Mouse (Mus musculus): ENCODE measurements at regions not wholly inside any gene's neighbourhood (a gene's known extent, or its start where the extent isn't known, plus 50 kb on each side); places are given as distances from the start of the nearest gene placed in this dataset.

DNA sequence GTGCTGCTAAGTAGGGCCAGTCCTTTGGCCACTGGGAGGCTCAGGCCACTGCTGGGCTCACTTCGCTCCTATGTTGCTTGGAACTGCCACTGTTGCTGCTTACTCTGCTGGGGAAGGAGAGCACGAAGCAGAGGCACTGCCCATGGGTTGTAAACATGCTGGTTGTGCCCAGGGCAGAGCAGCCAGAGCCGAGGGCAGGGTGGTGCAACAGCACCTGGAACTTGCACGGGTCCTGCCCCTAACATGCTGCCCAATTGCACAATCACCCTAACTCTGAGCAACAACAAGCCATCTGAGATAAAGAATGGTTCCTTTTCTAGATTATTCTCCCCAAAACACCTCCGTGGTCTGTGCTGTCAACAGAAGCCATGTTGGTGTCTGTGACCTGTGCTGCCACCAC is 219.5 kb upstream of the Dio3 start:
- no peak overlapping the region for H3K4me3 ChIP-seq (replicated peaks; ENCODE audit: low read length)
- H3K9me3 ChIP-seq (ENCODE audit: control insufficient read depth, low read length), result no peaks in the 10 kb centered on the region
- no peaks in the 10 kb centered on the region for H3K27me3 ChIP-seq (replicated peaks; ENCODE audit: control insufficient read depth, insufficient read depth, low read length)
- H3K27ac ChIP-seq (ENCODE audit: low read length), result no peak overlapping the region
- H3K36me3 ChIP-seq (ENCODE audit: control insufficient read depth, insufficient read depth), result no peaks in the 10 kb centered on the region
- H3K4me2 ChIP-seq (ENCODE audit: low read length), result no peak overlapping the region
- no peak for ATAC-seq
- WGBS, result 76% methylated on average over 5 of the region's 5 CpGs
- no peaks in the 10 kb centered on the region for H3K4me1 ChIP-seq (replicated peaks; ENCODE audit: control insufficient read depth, insufficient read depth, low read length)
- H3K9ac ChIP-seq (replicated peaks; ENCODE audit: low read depth, low read length), result no peak overlapping the region

DNA sequence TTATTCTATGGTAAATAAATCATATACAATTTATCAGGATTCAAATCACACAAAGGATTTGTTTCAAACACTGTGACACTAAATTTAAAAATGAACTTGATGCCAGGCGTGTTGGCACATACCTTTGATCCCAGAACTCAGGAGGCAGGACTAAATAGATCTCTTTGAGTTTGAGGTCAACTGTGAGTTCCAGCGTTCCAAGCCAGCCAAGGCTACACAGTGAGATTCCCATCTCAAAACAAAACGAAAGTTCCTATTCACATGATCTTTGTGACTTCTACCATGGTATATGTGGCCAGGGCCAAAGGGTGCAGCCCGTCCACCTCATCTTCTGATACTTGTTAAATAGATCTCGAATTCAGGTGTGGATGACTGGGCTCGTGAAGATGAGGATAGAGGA is 216.9 kb upstream of the Dio3 start:
- WGBS, result 90% methylated on average over 6 of the region's 6 CpGs
- Histone ChIP-seq H3K27ac (ENCODE audit: low read length) (no peak overlapping the region), H3K27me3 (replicated peaks; ENCODE audit: control insufficient read depth, insufficient read depth, low read length) (no peaks in the 10 kb centered on the region), H3K4me1 (replicated peaks; ENCODE audit: control insufficient read depth, insufficient read depth, low read length) (no peaks in the 10 kb centered on the region), H3K9ac (replicated peaks; ENCODE audit: low read depth, low read length) (no peak overlapping the region), H3K9me3 (ENCODE audit: control insufficient read depth, low read length) (no peaks in the 10 kb centered on the region), H3K4me3 (replicated peaks; ENCODE audit: low read length) (no peak overlapping the region), H3K36me3 (ENCODE audit: control insufficient read depth, insufficient read depth) (no peaks in the 10 kb centered on the region), H3K4me2 (ENCODE audit: low read length) (no peak overlapping the region)
- ATAC-seq, result no peak

DNA sequence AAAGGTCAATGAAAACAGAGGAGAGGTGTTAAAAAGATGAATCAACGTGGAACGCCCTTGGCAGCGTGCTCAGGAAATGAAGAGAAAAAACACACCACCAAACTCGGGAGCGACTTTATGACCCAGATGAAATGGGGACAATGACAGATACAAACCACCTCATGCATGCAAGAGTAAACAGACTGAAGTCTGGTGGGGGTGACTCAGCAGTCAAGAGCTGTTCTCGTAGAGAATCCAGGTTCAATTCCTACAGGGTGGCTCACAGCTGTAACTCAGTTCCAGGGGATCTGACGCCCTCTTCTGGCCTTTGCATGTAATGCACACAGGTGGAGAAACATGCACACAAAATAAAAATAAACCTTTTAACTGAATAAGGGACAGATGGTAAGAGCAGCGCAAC is 215.9 kb upstream of the Dio3 start:
- H3K4me3 ChIP-seq (replicated peaks; ENCODE audit: low read length), result no peak overlapping the region
- H3K4me1 ChIP-seq (replicated peaks; ENCODE audit: control insufficient read depth, insufficient read depth, low read length), result no peaks in the 10 kb centered on the region
- no peaks in the 10 kb centered on the region for H3K9me3 ChIP-seq (ENCODE audit: control insufficient read depth, low read length)
- WGBS, result 85% methylated on average over 8 of the region's 8 CpGs
- H3K36me3 ChIP-seq (ENCODE audit: control insufficient read depth, insufficient read depth), result no peaks in the 10 kb centered on the region
- H3K9ac ChIP-seq (replicated peaks; ENCODE audit: low read depth, low read length), result no peak overlapping the region
- no peak overlapping the region for H3K4me2 ChIP-seq (ENCODE audit: low read length)
- ATAC-seq, result no peak
- no peak overlapping the region for H3K27ac ChIP-seq (ENCODE audit: low read length)
- H3K27me3 ChIP-seq (replicated peaks; ENCODE audit: control insufficient read depth, insufficient read depth, low read length), result no peaks in the 10 kb centered on the region

DNA sequence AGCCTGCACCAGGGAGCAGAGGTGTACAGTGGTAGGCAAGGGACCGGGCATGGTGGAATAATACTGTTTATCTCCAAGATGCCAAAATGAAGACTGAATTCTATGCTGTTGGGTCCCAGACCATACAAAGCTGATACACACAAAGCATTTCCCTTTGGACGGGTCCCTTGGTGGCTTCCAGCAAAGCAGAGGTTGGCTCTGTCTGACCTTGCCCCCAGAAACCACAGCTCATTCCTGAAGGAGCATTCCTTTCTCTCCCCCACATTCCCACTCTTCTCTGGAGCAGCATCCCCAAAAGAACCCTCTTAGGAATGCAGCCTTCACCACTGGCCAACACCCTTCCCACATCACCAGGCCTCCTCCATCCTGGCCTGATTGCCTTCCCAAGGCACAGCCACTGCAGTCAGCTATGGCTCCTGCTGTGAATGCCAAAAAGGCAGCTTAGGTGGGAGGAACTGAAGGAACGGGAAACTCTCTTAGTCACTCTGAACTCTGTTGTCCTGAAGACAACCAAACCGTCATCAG is 212.4 kb upstream of the Dio3 start:
- H3K4me1 ChIP-seq (replicated peaks; ENCODE audit: control insufficient read depth, insufficient read depth, low read length), result no peaks in the 10 kb centered on the region
- H3K27ac ChIP-seq (ENCODE audit: low read length), result no peak overlapping the region
- H3K4me3 ChIP-seq (replicated peaks; ENCODE audit: low read length), result no peak overlapping the region
- no peak overlapping the region for H3K4me2 ChIP-seq (ENCODE audit: low read length)
- WGBS, result 62% methylated on average over 4 of the region's 4 CpGs
- no peak for ATAC-seq
- no peaks in the 10 kb centered on the region for H3K36me3 ChIP-seq (ENCODE audit: control insufficient read depth, insufficient read depth)
- H3K9ac ChIP-seq (replicated peaks; ENCODE audit: low read depth, low read length), result no peak overlapping the region
- H3K27me3 ChIP-seq (replicated peaks; ENCODE audit: control insufficient read depth, insufficient read depth, low read length), result no peaks in the 10 kb centered on the region
- peaks cover 10% of the 10 kb centered on the region for H3K9me3 ChIP-seq (ENCODE audit: control insufficient read depth, low read length)

- no peaks in the 10 kb centered on the region for H3K36me3 ChIP-seq (ENCODE audit: control insufficient read depth, insufficient read depth)
- H3K4me1 ChIP-seq (replicated peaks; ENCODE audit: control insufficient read depth, insufficient read depth, low read length), result no peaks in the 10 kb centered on the region
- H3K4me3 ChIP-seq (replicated peaks; ENCODE audit: low read length), result no peak overlapping the region
- 75% methylated on average over 6 of the region's 6 CpGs for WGBS
- H3K9me3 ChIP-seq (ENCODE audit: control insufficient read depth, low read length), result peaks cover 10% of the 10 kb centered on the region
- H3K27ac ChIP-seq (ENCODE audit: low read length), result no peak overlapping the region
- no peaks in the 10 kb centered on the region for H3K27me3 ChIP-seq (replicated peaks; ENCODE audit: control insufficient read depth, insufficient read depth, low read length)
- H3K9ac ChIP-seq (replicated peaks; ENCODE audit: low read depth, low read length), result no peak overlapping the region
- no peak overlapping the region for H3K4me2 ChIP-seq (ENCODE audit: low read length)
- no peak for ATAC-seq
Observed at GRCm38 (mm10) chr12:110070506-110070905, 208.4 kb upstream of the Dio3 start.

DNA sequence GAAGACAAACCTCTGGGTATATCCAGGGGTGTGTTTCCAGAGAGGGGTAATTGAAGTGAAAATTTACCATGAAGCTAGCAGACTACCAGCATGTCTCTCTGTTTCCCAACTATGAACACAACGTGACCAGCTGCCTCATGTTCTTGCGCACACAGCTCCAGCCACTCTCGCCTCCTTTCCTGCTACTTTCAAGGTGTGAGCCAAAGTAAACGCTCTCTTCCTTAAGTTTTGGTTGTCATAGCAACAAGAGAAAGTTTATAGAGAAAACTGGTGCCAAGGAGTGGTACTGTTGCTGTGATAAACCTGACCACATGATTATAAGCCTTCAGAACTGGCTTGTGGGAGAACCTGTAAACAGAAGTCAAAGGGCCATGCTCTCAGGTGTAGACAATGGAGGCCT is 207.0 kb upstream of the Dio3 start:
- no peaks in the 10 kb centered on the region for H3K4me1 ChIP-seq (replicated peaks; ENCODE audit: control insufficient read depth, insufficient read depth, low read length)
- H3K9ac ChIP-seq (replicated peaks; ENCODE audit: low read depth, low read length), result no peak overlapping the region
- no peak overlapping the region for H3K4me2 ChIP-seq (ENCODE audit: low read length)
- 81% methylated on average over 4 of the region's 4 CpGs for WGBS
- ATAC-seq, result no peak
- no peak overlapping the region for H3K27ac ChIP-seq (ENCODE audit: low read length)
- no peaks in the 10 kb centered on the region for H3K27me3 ChIP-seq (replicated peaks; ENCODE audit: control insufficient read depth, insufficient read depth, low read length)
- H3K9me3 ChIP-seq (ENCODE audit: control insufficient read depth, low read length), result peaks cover 10% of the 10 kb centered on the region
- no peaks in the 10 kb centered on the region for H3K36me3 ChIP-seq (ENCODE audit: control insufficient read depth, insufficient read depth)
- no peak overlapping the region for H3K4me3 ChIP-seq (replicated peaks; ENCODE audit: low read length)

DNA sequence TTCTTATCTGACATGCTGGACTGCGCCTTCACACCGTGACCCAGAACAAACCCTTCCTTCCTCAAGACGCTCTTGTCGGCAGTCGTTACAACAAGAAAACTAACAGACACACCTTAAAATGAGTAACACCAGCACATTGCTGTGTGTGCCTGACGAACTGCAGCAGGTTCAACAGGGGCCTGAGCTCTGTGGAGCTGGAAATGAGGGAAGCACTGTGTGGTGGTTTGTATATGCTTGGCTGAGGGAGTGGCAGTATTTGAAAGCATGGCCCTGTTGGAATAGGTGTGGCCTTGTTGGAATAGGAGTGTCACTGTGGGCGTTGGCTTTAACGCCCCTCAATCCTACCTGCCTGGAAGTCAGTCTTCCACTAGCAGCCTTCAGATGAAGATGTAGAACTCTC is 203.9 kb upstream of the Dio3 start:
- no peak for ATAC-seq
- Histone ChIP-seq H3K27me3 (replicated peaks; ENCODE audit: control insufficient read depth, insufficient read depth, low read length) (no peaks in the 10 kb centered on the region), H3K4me2 (ENCODE audit: low read length) (no peak overlapping the region), H3K4me3 (replicated peaks; ENCODE audit: low read length) (no peak overlapping the region), H3K36me3 (ENCODE audit: control insufficient read depth, insufficient read depth) (no peaks in the 10 kb centered on the region), H3K9me3 (ENCODE audit: control insufficient read depth, low read length) (no peaks in the 10 kb centered on the region), H3K9ac (replicated peaks; ENCODE audit: low read depth, low read length) (no peak overlapping the region), H3K27ac (ENCODE audit: low read length) (no peak overlapping the region), H3K4me1 (replicated peaks; ENCODE audit: control insufficient read depth, insufficient read depth, low read length) (no peaks in the 10 kb centered on the region)
- 88% methylated on average over 8 of the region's 8 CpGs for WGBS

- ATAC-seq, result no peak
- no peaks in the 10 kb centered on the region for H3K36me3 ChIP-seq (ENCODE audit: control insufficient read depth, insufficient read depth)
- 76% methylated on average over 6 of the region's 6 CpGs for WGBS
- no peak overlapping the region for H3K27ac ChIP-seq (ENCODE audit: low read length)
- H3K4me2 ChIP-seq (ENCODE audit: low read length), result no peak overlapping the region
- H3K9me3 ChIP-seq (ENCODE audit: control insufficient read depth, low read length), result no peaks in the 10 kb centered on the region
- no peak overlapping the region for H3K9ac ChIP-seq (replicated peaks; ENCODE audit: low read depth, low read length)
- H3K4me3 ChIP-seq (replicated peaks; ENCODE audit: low read length), result no peak overlapping the region
- H3K27me3 ChIP-seq (replicated peaks; ENCODE audit: control insufficient read depth, insufficient read depth, low read length), result no peaks in the 10 kb centered on the region
- no peaks in the 10 kb centered on the region for H3K4me1 ChIP-seq (replicated peaks; ENCODE audit: control insufficient read depth, insufficient read depth, low read length)
Observed at GRCm38 (mm10) chr12:110077211-110077884, 201.5 kb upstream of the Dio3 start.

DNA sequence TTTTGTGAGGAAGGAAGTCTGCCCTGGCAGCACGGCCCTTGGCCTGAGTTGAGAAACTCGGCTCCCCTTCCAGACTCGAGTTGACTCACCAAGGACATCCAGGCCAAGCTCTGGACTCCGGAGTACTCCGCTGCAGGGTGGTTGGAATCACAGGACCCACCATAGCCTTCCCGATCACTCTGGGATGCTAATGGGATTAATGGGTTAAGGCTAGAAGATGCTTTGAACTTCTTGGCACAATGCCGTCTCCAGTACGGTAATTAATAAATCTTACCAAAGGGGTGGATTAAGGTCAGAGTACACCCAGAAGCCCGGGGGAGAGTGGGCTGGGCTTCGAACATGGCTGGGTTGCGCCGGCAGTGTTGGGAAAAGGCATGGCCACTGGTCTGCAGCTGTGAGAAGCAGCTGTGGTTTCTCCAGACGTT is 200.8 kb upstream of the Dio3 start:
- Histone ChIP-seq H3K9me3 (ENCODE audit: control insufficient read depth, low read length) (no peaks in the 10 kb centered on the region), H3K4me3 (replicated peaks; ENCODE audit: low read length) (no peak overlapping the region), H3K4me2 (ENCODE audit: low read length) (no peak overlapping the region), H3K36me3 (ENCODE audit: control insufficient read depth, insufficient read depth) (no peaks in the 10 kb centered on the region), H3K4me1 (replicated peaks; ENCODE audit: control insufficient read depth, insufficient read depth, low read length) (no peaks in the 10 kb centered on the region), H3K9ac (replicated peaks; ENCODE audit: low read depth, low read length) (no peak overlapping the region), H3K27ac (ENCODE audit: low read length) (no peak overlapping the region), H3K27me3 (replicated peaks; ENCODE audit: control insufficient read depth, insufficient read depth, low read length) (no peaks in the 10 kb centered on the region)
- 63% methylated on average over 13 of the region's 13 CpGs for WGBS
- no peak for ATAC-seq
